Mouse (Mus musculus): Measurements from ENCODE around the gene Olfm2. TPM values are rescaled to one million over a fixed set of nuclear protein-coding genes. Genes with fewer than 3 reads are reported as not detected.

Gene Olfm2
- polyA plus RNA-seq, 1 experiment: not detected

GRCm38 (mm10) chr9:20737227-20737626, 8.9 kb downstream of the Olfm2 start:
- peaks cover 5% of the 10 kb centered on the region for H3K4me1 ChIP-seq (ENCODE audit: control insufficient read depth)
- peaks cover 15% of the 10 kb centered on the region for H3K27me3 ChIP-seq (ENCODE audit: control insufficient read depth)
- H3K9me3 ChIP-seq (ENCODE audit: control insufficient read depth, low read length): no peaks in the 10 kb centered on the region
- no peak overlapping the region for H3K4me3 ChIP-seq (replicated peaks)
- H3K36me3 ChIP-seq (ENCODE audit: control insufficient read depth): no peaks in the 10 kb centered on the region
- TF ChIP-seq TAL1 (IDR thresholded peaks at IDR 0.05; ENCODE audit: low read length): no peak
- no peak for TF ChIP-seq GATA1 (IDR thresholded peaks at IDR 0.05; ENCODE audit: low read length)

- Histone ChIP-seq H3K9me3 (ENCODE audit: control insufficient read depth, low read length) (no peaks in the 10 kb centered on the region), H3K4me1 (ENCODE audit: control insufficient read depth) (no peaks in the 10 kb centered on the region), H3K36me3 (ENCODE audit: control insufficient read depth) (no peaks in the 10 kb centered on the region), H3K27me3 (ENCODE audit: control insufficient read depth) (peaks cover 19% of the 10 kb centered on the region), H3K4me3 (replicated peaks) (no peak overlapping the region)
- TF ChIP-seq GATA1 (IDR thresholded peaks at IDR 0.05; ENCODE audit: low read length) (no peak), TAL1 (IDR thresholded peaks at IDR 0.05; ENCODE audit: low read length) (no peak)
Observed at GRCm38 (mm10) chr9:20734692-20735091, 11.5 kb downstream of the Olfm2 start.

- H3K4me3 ChIP-seq (replicated peaks): no peak overlapping the region
- 0 out of 2 replicates have a peak, but pooled peaks cover 2% of the 10 kb centered on the region for H3K4me1 ChIP-seq (ENCODE audit: control insufficient read depth)
- TF ChIP-seq TAL1 (IDR thresholded peaks at IDR 0.05; ENCODE audit: low read length): no peak
- no peak for TF ChIP-seq GATA1 (IDR thresholded peaks at IDR 0.05; ENCODE audit: low read length)
- peaks cover 45% of the 10 kb centered on the region for H3K27me3 ChIP-seq (ENCODE audit: control insufficient read depth)
- no peaks in the 10 kb centered on the region for H3K9me3 ChIP-seq (ENCODE audit: control insufficient read depth, low read length)
- H3K36me3 ChIP-seq (ENCODE audit: control insufficient read depth): no peaks in the 10 kb centered on the region
Observed at GRCm38 (mm10) chr9:20731797-20732196, 14.4 kb downstream of the Olfm2 start.

- Histone ChIP-seq H3K9me3 (ENCODE audit: control insufficient read depth, low read length) (peaks cover 2% of the 10 kb centered on the region; the same call in 1 of the 2 replicates), H3K36me3 (ENCODE audit: control insufficient read depth) (no peaks in the 10 kb centered on the region), H3K4me3 (replicated peaks) (no peak overlapping the region), H3K4me1 (ENCODE audit: control insufficient read depth) (peaks cover 5% of the 10 kb centered on the region; the same call in 1 of the 2 replicates), H3K27me3 (ENCODE audit: control insufficient read depth) (peaks cover 69% of the 10 kb centered on the region)
- no peak for TF ChIP-seq GATA1 (IDR thresholded peaks at IDR 0.05; ENCODE audit: low read length)
- TF ChIP-seq TAL1 (IDR thresholded peaks at IDR 0.05; ENCODE audit: low read length): no peak
Observed at GRCm38 (mm10) chr9:20729451-20729850, 16.7 kb downstream of the Olfm2 start.

- peaks cover 74% of the 10 kb centered on the region for H3K27me3 ChIP-seq (ENCODE audit: control insufficient read depth)
- H3K4me1 ChIP-seq (ENCODE audit: control insufficient read depth): peaks cover 5% of the 10 kb centered on the region; the same call in 1 of the 2 replicates
- peaks cover 2% of the 10 kb centered on the region; the same call in 1 of the 2 replicates for H3K9me3 ChIP-seq (ENCODE audit: control insufficient read depth, low read length)
- no peak overlapping the region for H3K4me3 ChIP-seq (replicated peaks)
- no peaks in the 10 kb centered on the region for H3K36me3 ChIP-seq (ENCODE audit: control insufficient read depth)
- no peak for TF ChIP-seq TAL1 (IDR thresholded peaks at IDR 0.05; ENCODE audit: low read length)
- TF ChIP-seq GATA1 (IDR thresholded peaks at IDR 0.05; ENCODE audit: low read length): no peak
Observed at GRCm38 (mm10) chr9:20727601-20728113, 18.5 kb downstream of the Olfm2 start.

- Histone ChIP-seq H3K4me3 (replicated peaks) (no peak overlapping the region), H3K9me3 (ENCODE audit: control insufficient read depth, low read length) (peaks cover 2% of the 10 kb centered on the region; the same call in 1 of the 2 replicates), H3K27me3 (ENCODE audit: control insufficient read depth) (peaks cover 71% of the 10 kb centered on the region), H3K4me1 (ENCODE audit: control insufficient read depth) (peaks cover 5% of the 10 kb centered on the region; the same call in 1 of the 2 replicates), H3K36me3 (ENCODE audit: control insufficient read depth) (no peaks in the 10 kb centered on the region)
- TF ChIP-seq TAL1 (IDR thresholded peaks at IDR 0.05; ENCODE audit: low read length) (no peak), GATA1 (IDR thresholded peaks at IDR 0.05; ENCODE audit: low read length) (no peak)
Observed at GRCm38 (mm10) chr9:20726859-20727600, 19.1 kb downstream of the Olfm2 start.

- peaks cover 5% of the 10 kb centered on the region; the same call in 1 of the 2 replicates for H3K4me1 ChIP-seq (ENCODE audit: control insufficient read depth)
- no peaks in the 10 kb centered on the region for H3K36me3 ChIP-seq (ENCODE audit: control insufficient read depth)
- H3K9me3 ChIP-seq (ENCODE audit: control insufficient read depth, low read length): peaks cover 2% of the 10 kb centered on the region; the same call in 1 of the 2 replicates
- H3K4me3 ChIP-seq (replicated peaks): no peak overlapping the region
- H3K27me3 ChIP-seq (ENCODE audit: control insufficient read depth): peaks cover 75% of the 10 kb centered on the region
- TF ChIP-seq GATA1 (IDR thresholded peaks at IDR 0.05; ENCODE audit: low read length): no peak
- no peak for TF ChIP-seq TAL1 (IDR thresholded peaks at IDR 0.05; ENCODE audit: low read length)
Observed at GRCm38 (mm10) chr9:20726134-20726858, 19.9 kb downstream of the Olfm2 start.

- H3K36me3 ChIP-seq (ENCODE audit: control insufficient read depth): no peaks in the 10 kb centered on the region
- no peak overlapping the region for H3K4me3 ChIP-seq (replicated peaks)
- peaks cover under 1% of the 10 kb centered on the region; the same call in 1 of the 2 replicates for H3K9me3 ChIP-seq (ENCODE audit: control insufficient read depth, low read length)
- peaks cover under 1% of the 10 kb centered on the region; the same call in 1 of the 2 replicates for H3K4me1 ChIP-seq (ENCODE audit: control insufficient read depth)
- H3K27me3 ChIP-seq (ENCODE audit: control insufficient read depth): peaks cover 33% of the 10 kb centered on the region
- no peak for TF ChIP-seq TAL1 (IDR thresholded peaks at IDR 0.05; ENCODE audit: low read length)
- TF ChIP-seq GATA1 (IDR thresholded peaks at IDR 0.05; ENCODE audit: low read length): no peak
Observed at GRCm38 (mm10) chr9:20721582-20721981, 24.6 kb downstream of the Olfm2 start.

- no peaks in the 10 kb centered on the region for H3K27me3 ChIP-seq (ENCODE audit: control insufficient read depth)
Observed at GRCm38 (mm10) chr9:20715332-20715731, 30.8 kb downstream of the Olfm2 start.

More at GRCm38 (mm10) chr9:20715332-20715731, 30.8 kb downstream of the Olfm2 start:
- no peaks in the 10 kb centered on the region for H3K4me1 ChIP-seq (ENCODE audit: control insufficient read depth)
- no peaks in the 10 kb centered on the region for H3K36me3 ChIP-seq (ENCODE audit: control insufficient read depth)
- 0 out of 2 replicates have a peak, but pooled peaks cover 4% of the 10 kb centered on the region for H3K9me3 ChIP-seq (ENCODE audit: control insufficient read depth, low read length)
- TF ChIP-seq TAL1 (IDR thresholded peaks at IDR 0.05; ENCODE audit: low read length): no peak
- no peak for TF ChIP-seq GATA1 (IDR thresholded peaks at IDR 0.05; ENCODE audit: low read length)
- H3K4me3 ChIP-seq (replicated peaks): no peak overlapping the region

All from erythroblast, embryonic 14.5 days (primary cell).